Mouse (Mus musculus): ENCODE measurements around the gene Rpl38. TPM values are rescaled to one million over a fixed set of nuclear protein-coding genes. Genes with fewer than 3 reads are reported as not detected.
A peak's percentile ranks its signal among the peaks of the same experiment; 100 is the strongest.

Gene Rpl38
- total RNA-seq, 2 experiments from 2014 or later: 750 to 833 TPM

GRCm38 (mm10) chr11:114675341-114675825, 7.1 kb downstream of the Rpl38 start, which contains the start of gene Ttyh2:
Ttyh2 (plus strand) TSS chr11:114675431.
- peak; percentile 38 to 44 for DNase-seq (ENCODE audit: low spot score in 2 of 2)
- intact Hi-C loops (cut with DNase I): loop anchor here (5.0 to 10.0 kb wide), 3 partner anchors 52 to 239 kb away; partner anchors contain the start of genes Btbd17, Dnaic2 and Gpr142

- peak; percentile 28 to 40 for DNase-seq (ENCODE audit: low spot score in 2 of 2)
- intact Hi-C loops (cut with DNase I): loop anchor here (5.0 to 10.0 kb wide), 3 partner anchors 51 to 239 kb away; partner anchors contain the start of genes Btbd17, Dnaic2 and Gpr142
Observed at GRCm38 (mm10) chr11:114675826-114676401, 7.6 kb downstream of the Rpl38 start.

- DNase-seq (ENCODE audit: low spot score in 2 of 2): no peak
- intact Hi-C loops (cut with DNase I): loop anchor here (5.0 to 10.0 kb wide), 3 partner anchors 51 to 238 kb away; partner anchors contain the start of genes Btbd17, Dnaic2 and Gpr142
Observed at GRCm38 (mm10) chr11:114676431-114676830, 8.1 kb downstream of the Rpl38 start.

DNA sequence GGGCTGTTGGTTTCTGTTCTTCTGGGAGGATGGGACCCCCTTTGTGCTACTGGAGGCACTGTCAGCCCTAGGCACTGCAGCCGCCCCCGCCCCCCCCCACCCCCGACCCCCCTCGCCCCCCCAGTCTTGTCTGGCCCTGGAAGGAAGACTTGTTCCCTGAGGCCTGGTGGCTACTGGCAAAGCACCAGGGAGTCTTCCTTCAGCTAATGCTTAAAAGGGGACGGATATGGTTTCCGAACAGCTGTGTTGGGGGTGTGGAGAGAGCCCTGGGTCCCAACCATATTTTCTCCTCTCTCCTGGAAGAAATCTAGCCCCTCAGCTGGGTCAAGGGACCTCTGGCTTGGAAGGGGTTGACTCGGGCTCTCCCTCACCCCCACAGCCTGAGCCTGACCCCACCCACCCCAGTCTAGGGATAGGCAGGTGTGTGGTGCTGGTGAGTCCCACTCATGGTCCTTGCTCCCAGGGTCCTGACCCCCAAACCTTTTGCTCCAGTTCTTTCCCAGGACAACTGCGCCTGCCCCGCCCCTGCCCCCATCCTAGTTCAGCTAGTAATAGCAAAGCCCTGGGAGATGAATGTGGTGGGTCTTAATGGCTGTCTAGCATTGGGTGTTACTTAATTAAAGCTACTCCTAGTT, 8.7 kb downstream of the Rpl38 start:
- no peak for DNase-seq (ENCODE audit: low spot score in 2 of 2)
- intact Hi-C loops (cut with DNase I): loop anchor here (5.0 to 10.0 kb wide), 3 partner anchors 50 to 238 kb away; partner anchors contain the start of genes Btbd17, Dnaic2 and Gpr142

- intact Hi-C loops (cut with DNase I): loop anchor here (5.0 to 10.0 kb wide), 3 partner anchors 48 to 235 kb away; partner anchors contain the start of genes Btbd17, Dnaic2 and Gpr142
- DNase-seq (ENCODE audit: low spot score in 2 of 2): no peak
Observed at GRCm38 (mm10) chr11:114679582-114679981, 11.3 kb downstream of the Rpl38 start.

GRCm38 (mm10) chr11:114680291-114680690, 12.0 kb downstream of the Rpl38 start:
- intact Hi-C loops (cut with DNase I): no loop called here
- no peak for DNase-seq (ENCODE audit: low spot score in 2 of 2)

DNA sequence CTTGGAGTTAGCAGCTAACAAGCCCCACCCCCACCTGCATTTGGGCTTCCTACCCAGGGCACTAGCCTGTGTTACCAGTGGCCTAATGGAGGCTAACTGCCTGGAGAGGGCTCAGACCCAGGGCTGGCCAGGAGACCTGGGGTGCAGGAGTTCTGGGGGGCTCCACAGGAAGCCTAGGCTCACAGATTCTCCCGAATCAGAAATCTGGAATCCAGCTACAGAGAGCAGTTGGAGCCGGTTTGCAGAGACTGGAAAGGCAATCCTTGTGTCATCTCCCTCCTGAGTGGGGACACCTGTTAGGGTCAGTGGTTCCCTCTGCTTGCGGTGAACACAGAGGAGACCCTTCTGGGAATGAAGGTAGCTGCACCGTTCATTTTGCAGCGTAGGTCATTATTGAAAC, 12.7 kb downstream of the Rpl38 start:
- intact Hi-C loops (cut with DNase I): no loop called here
- no peak for DNase-seq (ENCODE audit: low spot score in 2 of 2)

DNA sequence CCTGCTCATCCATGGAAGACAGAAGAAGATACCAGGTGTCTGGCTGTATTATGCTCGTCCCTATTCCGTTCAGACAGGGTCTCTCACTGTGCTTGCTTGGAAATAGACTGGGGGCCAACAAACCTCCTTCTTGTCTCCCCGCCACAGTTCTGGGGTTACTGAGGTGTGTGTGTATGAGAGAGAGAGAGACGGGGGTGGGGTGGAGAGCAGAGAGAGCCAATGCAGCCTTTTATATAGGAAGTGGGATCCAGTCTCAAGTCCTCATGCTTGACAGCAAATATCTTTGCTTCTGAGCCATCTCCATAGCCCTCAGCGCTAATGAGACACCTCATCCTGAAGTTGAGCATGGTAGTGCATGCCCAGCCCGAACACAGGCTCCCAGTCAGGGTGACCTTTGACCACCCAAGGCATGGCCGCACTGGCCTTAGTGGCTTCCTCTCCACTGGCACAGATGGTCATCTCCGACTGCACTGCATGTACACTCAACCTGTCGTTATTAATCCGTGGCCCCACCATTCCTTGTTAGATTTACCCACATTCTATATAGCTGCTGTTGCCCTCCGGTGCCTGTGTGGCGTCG, 14.1 kb downstream of the Rpl38 start:
- DNase-seq (ENCODE audit: low spot score in 2 of 2): no peak
- intact Hi-C loops (cut with DNase I): no loop called here

- intact Hi-C loops (cut with DNase I): no loop called here
Observed at GRCm38 (mm10) chr11:114683029-114683721, 14.9 kb downstream of the Rpl38 start.

DNA sequence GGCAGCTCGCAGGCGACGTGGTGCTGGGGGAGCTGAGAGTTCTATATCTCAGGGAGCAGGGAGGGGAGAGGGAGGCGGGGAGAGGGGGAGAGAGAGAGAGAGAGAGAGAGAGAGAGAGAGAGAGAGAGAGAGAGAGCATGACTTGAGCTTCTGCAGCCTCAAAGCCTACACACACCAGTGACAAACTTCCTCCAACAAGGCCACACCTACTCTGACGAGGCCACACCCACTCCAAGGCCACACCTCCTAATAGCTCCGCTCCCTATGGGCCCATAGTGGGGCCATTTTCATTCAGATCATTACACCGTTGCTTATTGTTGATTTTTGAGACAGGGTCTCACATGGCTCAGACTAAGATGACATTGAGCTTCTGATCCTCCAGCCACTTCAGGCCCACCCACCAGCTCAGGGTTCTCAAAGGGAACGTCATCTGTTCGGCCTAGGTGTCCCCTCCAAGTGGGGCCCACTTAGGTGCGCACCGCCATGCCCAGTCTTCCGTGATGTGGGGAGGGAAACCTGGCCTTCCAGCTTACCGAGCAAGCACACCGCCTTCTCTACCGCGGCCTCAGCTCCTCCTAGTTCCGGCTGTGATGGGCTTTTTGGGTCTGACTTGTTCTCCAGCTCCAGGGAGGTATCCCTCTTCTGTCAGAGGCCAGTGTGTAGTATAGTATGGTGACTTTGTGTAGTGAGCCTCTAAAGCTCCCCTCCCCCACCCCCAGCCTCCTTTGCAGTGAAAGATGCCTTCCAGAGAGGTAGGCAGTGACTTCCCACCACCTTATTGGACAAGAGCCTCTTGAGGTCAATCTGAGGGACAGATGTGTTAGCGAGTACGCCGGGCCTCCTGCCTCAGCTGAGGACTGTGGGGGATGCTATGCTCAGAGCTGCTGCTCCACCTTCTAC, 15.6 kb downstream of the Rpl38 start:
- intact Hi-C loops (cut with DNase I): no loop called here
- no peak for DNase-seq (ENCODE audit: low spot score in 2 of 2)

More at GRCm38 (mm10) chr11:114683029-114683721, 14.9 kb downstream of the Rpl38 start:
- DNase-seq (ENCODE audit: low spot score in 2 of 2): no peak

GRCm38 (mm10) chr11:114684627-114685373, 16.5 kb downstream of the Rpl38 start:
- DNase-seq (ENCODE audit: low spot score in 2 of 2): no peak
- intact Hi-C loops (cut with DNase I): no loop called here

GRCm38 (mm10) chr11:114685526-114686040, 17.3 kb downstream of the Rpl38 start:
- DNase-seq (ENCODE audit: low spot score in 2 of 2): no peak
- intact Hi-C loops (cut with DNase I): no loop called here

GRCm38 (mm10) chr11:114686221-114686959, 18.1 kb downstream of the Rpl38 start:
- no peak for DNase-seq (ENCODE audit: low spot score in 2 of 2)

DNA sequence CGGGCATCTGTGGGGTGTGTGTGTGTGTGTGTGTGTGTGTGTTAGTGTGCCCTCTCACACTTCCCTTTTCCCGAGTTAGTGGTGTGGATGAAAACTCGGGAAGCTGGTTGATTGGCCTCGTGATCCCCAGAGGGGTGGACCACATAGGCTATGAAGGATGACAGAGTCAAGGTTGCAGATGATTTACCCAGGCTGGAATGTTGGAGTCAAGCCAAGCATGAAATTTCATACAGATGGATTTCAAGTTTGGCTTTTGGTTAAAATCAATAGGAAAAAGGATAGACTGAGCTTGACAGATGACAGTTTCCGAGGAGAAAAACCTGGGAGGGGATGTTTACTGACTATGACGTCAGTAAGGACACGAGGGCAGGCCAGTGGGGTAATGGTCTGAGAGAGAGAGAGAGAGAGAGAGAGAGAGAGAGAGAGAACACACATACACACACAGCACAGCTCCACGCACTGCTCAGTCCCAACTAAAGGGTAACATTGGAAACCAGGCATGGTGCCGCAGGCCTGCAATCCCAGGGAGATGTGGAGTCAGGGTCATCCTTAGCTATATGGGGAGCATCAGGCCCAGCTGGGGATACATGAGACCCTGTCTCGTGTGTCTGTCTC, 19.4 kb downstream of the Rpl38 start:
- intact Hi-C loops (cut with DNase I): no loop called here
- DNase-seq (ENCODE audit: low spot score in 2 of 2): no peak

More at GRCm38 (mm10) chr11:114686221-114686959, 18.1 kb downstream of the Rpl38 start:
- intact Hi-C loops (cut with DNase I): no loop called here

DNA sequence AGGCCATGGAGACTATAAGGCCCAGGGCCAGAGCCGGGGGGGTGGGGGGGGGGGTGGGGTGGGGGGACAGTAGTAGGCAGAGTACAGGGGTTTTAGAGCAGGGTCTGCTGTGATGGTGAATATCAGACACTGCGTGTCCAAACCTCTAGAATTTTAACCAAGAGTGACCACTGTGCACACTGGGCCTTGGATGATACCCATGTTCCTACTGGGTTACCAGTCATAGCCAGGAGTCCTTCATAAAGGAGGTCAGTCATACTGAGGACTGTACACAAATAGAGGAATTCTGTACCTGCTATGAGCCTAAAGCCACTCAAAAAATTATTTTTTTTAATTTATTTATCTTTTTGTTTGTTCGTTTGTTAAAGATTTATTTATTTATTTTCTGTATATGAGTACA, 20.4 kb downstream of the Rpl38 start:
- intact Hi-C loops (cut with DNase I): no loop called here

DNA sequence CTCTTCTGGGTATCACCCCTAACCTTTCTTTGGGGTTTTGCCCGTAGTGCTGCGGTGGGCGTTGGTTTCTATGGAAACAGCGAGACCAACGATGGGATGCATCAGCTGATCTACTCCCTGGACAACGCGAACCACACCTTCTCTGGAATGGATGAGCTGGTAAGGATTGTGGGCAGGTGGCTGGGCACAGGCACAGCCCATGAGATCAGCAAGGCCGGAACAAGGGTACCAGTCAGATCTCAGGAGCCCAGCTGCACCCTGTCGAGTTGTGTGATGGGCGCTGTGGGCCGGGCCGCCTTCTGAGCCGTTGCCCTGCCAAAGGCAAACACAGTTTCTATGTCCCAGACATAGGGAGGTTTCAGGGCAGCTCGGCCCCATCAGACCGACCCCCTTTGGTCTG, 21.9 kb downstream of the Rpl38 start:
- DNase-seq (ENCODE audit: low spot score in 2 of 2): no peak
- intact Hi-C loops (cut with DNase I): no loop called here

More for the DNA sequence above, 20.4 kb downstream of the Rpl38 start:
- no peak for DNase-seq (ENCODE audit: low spot score in 2 of 2)
